Mouse (Mus musculus): ENCODE measurements at regions not wholly inside any gene's neighbourhood (a gene's known extent, or its start where the extent isn't known, plus 50 kb on each side); places are given as distances from the start of the nearest gene placed in this dataset.

- no peak for ATAC-seq (replicated peaks; ENCODE audit: poor library complexity)
These were observed 440.6 kb upstream of the Dph6 start for GRCm38 (mm10) chr2:115095351-115095750.

GRCm38 (mm10) chr2:115101501-115101900 lies 446.7 kb upstream of the Dph6 start:
- no peak for ATAC-seq (replicated peaks; ENCODE audit: poor library complexity)

- no peak for ATAC-seq (replicated peaks; ENCODE audit: poor library complexity)
These were observed 461.9 kb upstream of the BC052040 start for GRCm38 (mm10) chr2:115119429-115120205.

- no peak for ATAC-seq (replicated peaks; ENCODE audit: poor library complexity)
These were observed 461.4 kb upstream of the BC052040 start for GRCm38 (mm10) chr2:115120206-115120503.

GRCm38 (mm10) chr2:115126625-115127369 lies 454.7 kb upstream of the BC052040 start:
- ATAC-seq (replicated peaks; ENCODE audit: poor library complexity): no peak

- no peak for ATAC-seq (replicated peaks; ENCODE audit: poor library complexity)
These were observed 449.8 kb upstream of the BC052040 start for GRCm38 (mm10) chr2:115131746-115132145.

GRCm38 (mm10) chr2:115132165-115132592 lies 449.3 kb upstream of the BC052040 start:
- no peak for ATAC-seq (replicated peaks; ENCODE audit: poor library complexity)

- no peak for ATAC-seq (replicated peaks; ENCODE audit: poor library complexity)
These were observed 440.1 kb upstream of the BC052040 start for GRCm38 (mm10) chr2:115141416-115141815.

- ATAC-seq (replicated peaks; ENCODE audit: poor library complexity): no peak
These were observed 409.4 kb upstream of the BC052040 start for GRCm38 (mm10) chr2:115172111-115172510.

- ATAC-seq (replicated peaks; ENCODE audit: poor library complexity): no peak
These were observed 404.4 kb upstream of the BC052040 start for GRCm38 (mm10) chr2:115177076-115177475.

GRCm38 (mm10) chr2:115177896-115178295 lies 403.6 kb upstream of the BC052040 start:
- ATAC-seq (replicated peaks; ENCODE audit: poor library complexity): no peak

GRCm38 (mm10) chr2:115211191-115211590 lies 370.3 kb upstream of the BC052040 start:
- no peak for ATAC-seq (replicated peaks; ENCODE audit: poor library complexity)

GRCm38 (mm10) chr2:115213181-115213970 lies 368.1 kb upstream of the BC052040 start:
- ATAC-seq (replicated peaks; ENCODE audit: poor library complexity): no peak

- no peak for ATAC-seq (replicated peaks; ENCODE audit: poor library complexity)
These were observed 367.2 kb upstream of the BC052040 start for GRCm38 (mm10) chr2:115214292-115214691.

GRCm38 (mm10) chr2:115230041-115230440 lies 351.5 kb upstream of the BC052040 start:
- no peak for ATAC-seq (replicated peaks; ENCODE audit: poor library complexity)

GRCm38 (mm10) chr2:115247673-115248072 lies 333.8 kb upstream of the BC052040 start:
- no peak for ATAC-seq (replicated peaks; ENCODE audit: poor library complexity)

GRCm38 (mm10) chr2:115250019-115250807 lies 331.3 kb upstream of the BC052040 start:
- no peak for ATAC-seq (replicated peaks; ENCODE audit: poor library complexity)

- ATAC-seq (replicated peaks; ENCODE audit: poor library complexity): no peak
These were observed 324.1 kb upstream of the BC052040 start for GRCm38 (mm10) chr2:115257391-115257790.

- no peak for ATAC-seq (replicated peaks; ENCODE audit: poor library complexity)
These were observed 313.3 kb upstream of the BC052040 start for GRCm38 (mm10) chr2:115268247-115268646.

- ATAC-seq (replicated peaks; ENCODE audit: poor library complexity): no peak
These were observed 304.1 kb upstream of the BC052040 start for GRCm38 (mm10) chr2:115277421-115277820.

GRCm38 (mm10) chr2:115293020-115293419 lies 288.5 kb upstream of the BC052040 start:
- no peak for ATAC-seq (replicated peaks; ENCODE audit: poor library complexity)
